Mouse (Mus musculus): Measurements from ENCODE around the gene Acap3. TPM values are rescaled to one million over a fixed set of nuclear protein-coding genes. Genes with fewer than 3 reads are reported as not detected.
A peak's percentile ranks its signal among the peaks of the same experiment; 100 is the strongest.

Acap3 gene
- polyA plus RNA-seq, 1 experiment from 2014 or later, result 5.5 TPM

DNA sequence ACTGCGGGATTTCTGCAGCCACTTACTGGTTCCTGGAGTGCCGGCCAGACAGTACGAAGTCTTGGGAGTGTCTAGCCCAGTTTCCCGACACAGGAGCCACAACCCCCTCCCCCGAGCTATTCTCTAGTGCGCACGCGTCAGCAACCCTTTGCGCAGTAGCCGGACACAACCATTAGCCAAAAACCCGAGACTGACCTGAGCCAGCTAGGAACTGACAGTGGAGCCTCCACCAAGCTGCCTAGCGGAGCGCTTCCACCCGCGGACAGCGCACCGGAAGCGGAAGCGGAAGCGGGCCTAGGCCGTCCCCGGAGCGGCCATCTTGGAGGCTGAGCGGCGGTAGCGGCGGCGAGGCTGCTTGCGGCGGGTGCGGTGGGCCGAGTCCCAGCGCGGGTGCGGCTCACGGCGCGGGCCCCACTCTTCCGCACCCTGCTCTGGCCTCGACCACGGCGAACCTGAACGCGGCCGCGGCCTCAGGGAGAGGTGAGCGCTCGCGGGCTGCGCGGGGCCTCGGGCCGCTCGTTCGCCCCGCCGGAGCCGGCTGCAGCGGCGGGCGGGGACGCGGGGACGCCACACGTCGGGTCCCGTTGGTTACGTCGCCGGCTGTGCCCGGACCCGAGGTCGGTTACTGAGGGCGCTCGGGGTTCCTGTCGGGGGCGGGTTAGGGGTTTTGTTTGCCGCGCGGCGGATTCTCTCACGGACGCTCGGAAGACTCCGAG, 52.1 kb downstream of the Acap3 start, which contains the start of gene Ube2j2:
Gene Ube2j2 (plus strand): TSS at position 298 of the 716 bp plus-strand sequence.
- H3K4me1 ChIP-seq (ENCODE audit: control insufficient read depth, low read depth, low read length), result peaks cover 28% of the 10 kb centered on the region
- no peaks in the 10 kb centered on the region for H3K9me3 ChIP-seq (replicated peaks; ENCODE audit: control insufficient read depth, low read length)
- peaks cover 2% of the 10 kb centered on the region for H3K36me3 ChIP-seq (ENCODE audit: control insufficient read depth, insufficient read depth)
- H3K27me3 ChIP-seq (ENCODE audit: control insufficient read depth, insufficient read depth, low read depth, low read length), result peaks cover 4% of the 10 kb centered on the region; the same call in 1 of the 2 replicates
- ATAC-seq (ENCODE audit: low read depth), result peak; percentile 97
- peak within 1 kb of the TSS; percentile 88 for H3K4me3 ChIP-seq (ENCODE audit: low read depth, low read length)
- H3K9ac ChIP-seq (ENCODE audit: low read depth, low read length), result peak within 1 kb of the TSS; percentile 88
- under 1% methylated on average over 85 of the region's 85 CpGs for WGBS (ENCODE audit: insufficient replicate concordance)
- peak within 1 kb of the TSS; percentile 90 for H3K4me2 ChIP-seq (ENCODE audit: low read depth, low read length)
- H3K27ac ChIP-seq (ENCODE audit: low read length), result peak within 1 kb of the TSS; percentile 70

DNA sequence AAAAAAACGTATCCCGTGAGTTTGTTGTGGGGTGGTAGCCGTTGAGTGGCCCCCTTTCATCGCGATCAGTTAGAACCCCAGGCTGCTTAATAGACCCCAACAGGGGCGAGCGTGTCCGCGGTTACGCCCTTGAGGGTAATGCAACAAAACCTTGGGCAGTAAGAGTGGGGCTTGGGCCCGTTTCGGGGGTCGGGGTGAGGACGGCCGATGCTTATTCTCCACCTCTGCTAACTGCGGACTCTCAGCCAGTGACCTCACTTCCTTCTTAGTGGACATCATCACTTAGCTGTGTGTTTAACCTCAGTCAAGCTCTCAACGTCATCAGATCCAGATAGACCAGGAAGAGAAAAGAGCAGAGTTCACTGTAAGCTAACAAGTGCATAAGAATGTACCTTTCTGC, 52.6 kb downstream of the Acap3 start:
- peaks cover 28% of the 10 kb centered on the region for H3K4me1 ChIP-seq (ENCODE audit: control insufficient read depth, low read depth, low read length)
- H3K9me3 ChIP-seq (replicated peaks; ENCODE audit: control insufficient read depth, low read length), result no peaks in the 10 kb centered on the region
- ATAC-seq (ENCODE audit: low read depth), result no peak
- WGBS (ENCODE audit: insufficient replicate concordance), result under 1% methylated on average over 17 of the region's 17 CpGs
- peak overlapping the region; percentile 88 for H3K4me3 ChIP-seq (ENCODE audit: low read depth, low read length)
- peak overlapping the region; percentile 69 for H3K27ac ChIP-seq (ENCODE audit: low read length)
- peak overlapping the region; percentile 88 for H3K9ac ChIP-seq (ENCODE audit: low read depth, low read length)
- H3K36me3 ChIP-seq (ENCODE audit: control insufficient read depth, insufficient read depth), result peaks cover 8% of the 10 kb centered on the region
- peak overlapping the region; percentile 90 for H3K4me2 ChIP-seq (ENCODE audit: low read depth, low read length)
- H3K27me3 ChIP-seq (ENCODE audit: control insufficient read depth, insufficient read depth, low read depth, low read length), result peaks cover 4% of the 10 kb centered on the region; the same call in 1 of the 2 replicates

DNA sequence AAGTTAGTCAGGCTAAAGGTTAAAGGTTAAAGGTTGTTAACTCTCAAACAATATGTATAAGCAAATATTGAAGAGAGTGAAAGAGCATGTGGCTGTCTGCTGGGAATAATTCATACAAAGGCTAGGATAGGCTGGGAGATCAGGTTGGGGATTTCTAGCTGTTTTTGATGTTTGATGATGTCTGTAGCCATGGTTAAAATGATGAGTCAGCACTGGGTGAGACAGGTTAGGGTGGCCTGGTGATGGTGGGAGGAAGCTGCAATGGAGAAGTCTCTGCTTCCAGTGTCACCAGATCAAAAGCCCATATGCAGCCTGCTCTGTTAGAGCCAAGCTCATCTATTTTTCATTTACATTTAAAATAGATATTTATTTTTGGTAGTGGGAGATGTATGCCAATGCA, 55.5 kb downstream of the Acap3 start:
- H3K36me3 ChIP-seq (ENCODE audit: control insufficient read depth, insufficient read depth), result peaks cover 31% of the 10 kb centered on the region
- H3K27me3 ChIP-seq (ENCODE audit: control insufficient read depth, insufficient read depth, low read depth, low read length), result no peaks in the 10 kb centered on the region; the same call in 1 of the 2 replicates
- H3K9ac ChIP-seq (ENCODE audit: low read depth, low read length), result no peak overlapping the region
- no peak overlapping the region for H3K4me2 ChIP-seq (ENCODE audit: low read depth, low read length)
- H3K27ac ChIP-seq (ENCODE audit: low read length), result no peak overlapping the region
- ATAC-seq (ENCODE audit: low read depth), result no peak
- no peak overlapping the region for H3K4me3 ChIP-seq (ENCODE audit: low read depth, low read length)
- peaks cover 28% of the 10 kb centered on the region for H3K4me1 ChIP-seq (ENCODE audit: control insufficient read depth, low read depth, low read length)
- no peaks in the 10 kb centered on the region for H3K9me3 ChIP-seq (replicated peaks; ENCODE audit: control insufficient read depth, low read length)

DNA sequence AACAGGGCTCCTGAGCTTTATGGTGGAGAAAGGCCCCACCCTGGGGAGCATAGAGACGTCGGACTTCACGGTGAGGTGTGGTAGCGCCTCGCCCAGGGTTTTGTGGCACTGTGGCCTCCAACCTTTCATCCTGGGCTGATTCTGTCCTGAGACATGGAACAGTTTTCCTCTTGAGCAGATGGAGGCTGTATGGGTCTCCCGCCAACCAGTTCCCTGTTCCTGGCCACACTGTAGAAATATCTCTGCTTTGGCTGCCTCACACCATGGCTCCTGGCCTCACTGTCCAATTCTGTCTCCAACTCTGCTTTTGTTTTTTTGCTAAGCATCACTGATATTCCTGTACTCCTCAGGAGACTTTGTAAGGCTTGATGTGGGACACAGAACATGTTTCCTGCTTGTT, 63.9 kb downstream of the Acap3 start:
- H3K4me2 ChIP-seq (ENCODE audit: low read depth, low read length), result no peak overlapping the region
- no peaks in the 10 kb centered on the region for H3K9me3 ChIP-seq (replicated peaks; ENCODE audit: control insufficient read depth, low read length)
- peaks cover 3% of the 10 kb centered on the region for H3K4me1 ChIP-seq (ENCODE audit: control insufficient read depth, low read depth, low read length)
- ATAC-seq (ENCODE audit: low read depth), result no peak
- H3K9ac ChIP-seq (ENCODE audit: low read depth, low read length), result no peak overlapping the region
- H3K27ac ChIP-seq (ENCODE audit: low read length), result no peak overlapping the region
- no peak overlapping the region for H3K4me3 ChIP-seq (ENCODE audit: low read depth, low read length)
- no peaks in the 10 kb centered on the region for H3K27me3 ChIP-seq (ENCODE audit: control insufficient read depth, insufficient read depth, low read depth, low read length)
- WGBS (ENCODE audit: insufficient replicate concordance), result 83% methylated on average over 6 of the region's 6 CpGs
- H3K36me3 ChIP-seq (ENCODE audit: control insufficient read depth, insufficient read depth), result peaks cover 58% of the 10 kb centered on the region

Small RNAs within 50 kb of the gene (microRNA-seq; reads per million reads assigned to microRNA genes)
- gene Gm22991, result not detected

Other genes with a start within 250 kb of the Acap3 start
- gene Gm10563, start 246.4 kb upstream of the Acap3 start, polyA plus RNA-seq (2015; fragmentation: Nextera tagmentation; extraction: Ambion mirVana), result not detected in 2 replicates
- 4.1 and 4.9 TPM in 2 replicates for gene Mmp23, start 238.4 kb upstream of the Acap3 start, polyA plus RNA-seq (2015; fragmentation: Nextera tagmentation; extraction: Ambion mirVana)
- gene Mib2, start 222.6 kb upstream of the Acap3 start, polyA plus RNA-seq (2015; fragmentation: Nextera tagmentation; extraction: Ambion mirVana), result 4.4 and 6.3 TPM in 2 replicates
- 0.04 and 0.08 TPM in 2 replicates for gene Fndc10, start 197.5 kb upstream of the Acap3 start, polyA plus RNA-seq (2015; fragmentation: Nextera tagmentation; extraction: Ambion mirVana)
- gene Ssu72, start 187.0 kb upstream of the Acap3 start, polyA plus RNA-seq (2015; fragmentation: Nextera tagmentation; extraction: Ambion mirVana), result 44.5 and 48.3 TPM in 2 replicates
- 0.13 TPM in 1 of 2 replicates, not detected in the other for gene Tmem240, start 157.0 kb upstream of the Acap3 start, polyA plus RNA-seq (2015; fragmentation: Nextera tagmentation; extraction: Ambion mirVana)
- gene Atad3a, start 130.7 kb upstream of the Acap3 start, polyA plus RNA-seq (2015; fragmentation: Nextera tagmentation; extraction: Ambion mirVana), result 43.7 and 49.5 TPM in 2 replicates
- gene Vwa1, start 117.1 kb upstream of the Acap3 start, polyA plus RNA-seq (2015; fragmentation: Nextera tagmentation; extraction: Ambion mirVana), result 0.28 and 0.34 TPM in 2 replicates
- 0.12 and 0.19 TPM in 2 replicates for gene Tmem88b, start 105.9 kb upstream of the Acap3 start, polyA plus RNA-seq (2015; fragmentation: Nextera tagmentation; extraction: Ambion mirVana)
- 0.08 TPM in 1 of 2 replicates, not detected in the other for gene Ankrd65, start 101.4 kb upstream of the Acap3 start, polyA plus RNA-seq (2015; fragmentation: Nextera tagmentation; extraction: Ambion mirVana)
- gene Mrpl20, start 88.9 kb upstream of the Acap3 start, polyA plus RNA-seq (2015; fragmentation: Nextera tagmentation; extraction: Ambion mirVana), result 115 and 133 TPM in 2 replicates
- gene Ccnl2, start 79.3 kb upstream of the Acap3 start, polyA plus RNA-seq (2015; fragmentation: Nextera tagmentation; extraction: Ambion mirVana), result 69.7 and 79.8 TPM in 2 replicates
- 91.8 and 99.9 TPM in 2 replicates for gene Aurkaip1, start 60.5 kb upstream of the Acap3 start, polyA plus RNA-seq (2015; fragmentation: Nextera tagmentation; extraction: Ambion mirVana)
- 8.2 and 10.2 TPM in 2 replicates for gene Mxra8, start 52.1 kb upstream of the Acap3 start, polyA plus RNA-seq (2015; fragmentation: Nextera tagmentation; extraction: Ambion mirVana)
- gene Dvl1, start 44.4 kb upstream of the Acap3 start, polyA plus RNA-seq (2015; fragmentation: Nextera tagmentation; extraction: Ambion mirVana), result 1.9 TPM in 2 replicates
- 0.11 and 0.14 TPM in 2 replicates for gene Tas1r3, start 28.5 kb upstream of the Acap3 start, polyA plus RNA-seq (2015; fragmentation: Nextera tagmentation; extraction: Ambion mirVana)
- gene Cptp, start 22.4 kb upstream of the Acap3 start, polyA plus RNA-seq (2015; fragmentation: Nextera tagmentation; extraction: Ambion mirVana), result 7.1 and 8.4 TPM in 2 replicates
- gene Ints11, start 22.3 kb upstream of the Acap3 start, polyA plus RNA-seq (2015; fragmentation: Nextera tagmentation; extraction: Ambion mirVana), result 31.8 and 33.1 TPM in 2 replicates
- 12.9 and 13.4 TPM in 2 replicates for gene Pusl1, start within 50 bp of the Acap3 start, polyA plus RNA-seq (2015; fragmentation: Nextera tagmentation; extraction: Ambion mirVana)
- 41.1 and 42.2 TPM in 2 replicates for gene Ube2j2, start 52.0 kb downstream of the Acap3 start, polyA plus RNA-seq (2015; fragmentation: Nextera tagmentation; extraction: Ambion mirVana)
- 57.4 and 60.0 TPM in 2 replicates for gene C1qtnf12, start 70.5 kb downstream of the Acap3 start, polyA plus RNA-seq (2015; fragmentation: Nextera tagmentation; extraction: Ambion mirVana)
- 3.3 and 3.6 TPM in 2 replicates for gene B3galt6, start 100.8 kb downstream of the Acap3 start, polyA plus RNA-seq (2015; fragmentation: Nextera tagmentation; extraction: Ambion mirVana)
- gene Sdf4, start 101.0 kb downstream of the Acap3 start, polyA plus RNA-seq (2015; fragmentation: Nextera tagmentation; extraction: Ambion mirVana), result 73.2 and 78.7 TPM in 2 replicates
- gene Tnfrsf4, start 122.0 kb downstream of the Acap3 start, polyA plus RNA-seq (2015; fragmentation: Nextera tagmentation; extraction: Ambion mirVana), result 0.22 and 0.37 TPM in 2 replicates
- 0.58 and 0.68 TPM in 2 replicates for gene Tnfrsf18, start 134.3 kb downstream of the Acap3 start, polyA plus RNA-seq (2015; fragmentation: Nextera tagmentation; extraction: Ambion mirVana)
- gene Ttll10, start 167.6 kb downstream of the Acap3 start, polyA plus RNA-seq (2015; fragmentation: Nextera tagmentation; extraction: Ambion mirVana), result 0.29 and 0.33 TPM in 2 replicates
- 11.4 and 13.4 TPM in 2 replicates for gene 9430015G10Rik, start 218.2 kb downstream of the Acap3 start, polyA plus RNA-seq (2015; fragmentation: Nextera tagmentation; extraction: Ambion mirVana)
- 0.06 and 0.09 TPM in 2 replicates for gene Rnf223, start 238.7 kb downstream of the Acap3 start, polyA plus RNA-seq (2015; fragmentation: Nextera tagmentation; extraction: Ambion mirVana)

Measured in liver, embryonic 16.5 days (tissue).